Mouse (Mus musculus) gastrocnemius, adult 18-20 months (tissue): ENCODE measurements around the gene Mmp28. TPM values are rescaled to one million over a fixed set of nuclear protein-coding genes. Genes with fewer than 3 reads are reported as not detected.

Experiments
- DNase-seq: peaks from one replicate; pipeline ENCODE4 v3.0.0; 2021; ENCODE audit warnings: low spot score
- long read RNA-seq, 2 experiments: library from polyadenylated mRNA; stranded (forward); transcript quantifications; one replicate each; pipeline ENCODE4 v2.0.0; 2021
- total RNA-seq, 2 experiments: library from RNA; stranded (reverse); gene quantifications; 2 replicates each; pipeline ENCODE4 v1.2.3; 2021

The Mmp28 gene
- total RNA-seq = 1 to 10 TPM; 1.4 TPM
- long read RNA-seq, experiment 1 = 0 reads
- long read RNA-seq, experiment 2 = 0 reads

DNA sequence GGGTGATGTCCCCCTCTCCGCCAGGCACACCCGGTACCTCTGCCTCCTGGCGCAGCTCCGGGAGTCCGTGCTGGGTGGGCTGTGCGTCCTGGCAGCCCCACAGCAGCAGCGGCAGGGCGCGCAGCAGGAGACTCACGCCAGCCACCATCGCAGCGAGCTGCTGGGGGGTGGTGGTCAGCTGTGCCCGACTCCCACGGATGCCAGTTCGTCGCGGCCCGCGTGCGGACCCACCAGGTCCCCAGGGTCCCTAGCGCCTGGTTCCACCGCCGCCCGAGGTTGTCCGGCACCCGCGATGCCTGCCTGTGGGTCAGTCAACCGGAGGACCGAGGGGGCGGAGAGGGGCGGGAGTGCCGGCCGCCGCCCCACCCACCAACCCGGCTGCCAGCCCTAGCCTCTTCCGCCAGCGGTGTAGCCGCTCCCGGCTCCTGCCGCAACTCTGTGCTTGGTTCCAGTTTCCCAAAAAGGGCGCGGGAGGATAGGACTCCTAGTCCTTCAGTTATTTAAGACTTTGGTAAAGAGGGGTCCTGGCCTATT is at the start of gene Mmp28:
Gene Mmp28 (minus strand): TSS at position 361 of the 534 bp plus-strand sequence.
- peak; percentile 51 for DNase-seq

DNA sequence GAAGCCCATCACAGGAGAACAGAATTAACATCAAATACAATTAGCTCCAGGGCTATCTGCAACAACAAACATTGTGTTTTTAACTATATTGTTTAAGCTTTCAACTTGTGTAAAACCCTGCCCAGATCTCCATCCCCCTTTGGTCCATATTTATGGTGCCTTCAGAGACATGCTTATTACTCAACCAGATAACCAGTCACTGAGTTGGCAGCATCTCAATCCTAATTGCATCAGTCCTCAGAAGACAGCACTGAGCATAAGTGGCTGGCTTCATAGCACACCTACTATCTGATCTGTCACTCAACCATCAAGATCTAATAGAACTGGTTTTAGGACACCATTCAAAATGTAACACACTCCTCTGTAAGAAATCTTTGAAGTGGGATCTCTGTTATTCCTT is 46.6 kb upstream of the Mmp28 start:
- no peak for DNase-seq

GRCm38 (mm10) chr11:83504308-83504707 is 41.4 kb upstream of the Mmp28 start:
- no peak for DNase-seq

GRCm38 (mm10) chr11:83495571-83495970 is 32.7 kb upstream of the Mmp28 start:
- no peak for DNase-seq

DNA sequence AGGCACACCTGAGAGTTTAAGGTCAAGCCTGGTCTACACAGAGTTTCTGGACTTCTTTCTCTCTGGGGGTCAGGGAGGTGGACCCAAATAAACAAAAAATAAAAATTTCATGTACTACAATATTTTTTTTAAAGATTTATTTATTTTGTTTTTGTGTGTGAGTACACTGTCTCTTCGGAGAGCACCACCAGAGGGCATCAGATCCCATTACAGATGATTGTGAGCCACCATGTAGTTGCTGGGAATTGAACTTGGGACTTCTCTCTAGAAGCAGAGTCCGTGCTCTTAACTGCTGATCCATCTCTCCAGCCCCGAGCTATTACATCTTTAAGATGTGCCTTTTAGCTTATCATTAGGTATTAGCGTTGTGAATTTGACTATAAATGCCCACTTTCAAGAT is 28.6 kb upstream of the Mmp28 start:
- DNase-seq = no peak

- no peak for DNase-seq
Observed at GRCm38 (mm10) chr11:83473235-83474016, 10.6 kb upstream of the Mmp28 start.

DNA sequence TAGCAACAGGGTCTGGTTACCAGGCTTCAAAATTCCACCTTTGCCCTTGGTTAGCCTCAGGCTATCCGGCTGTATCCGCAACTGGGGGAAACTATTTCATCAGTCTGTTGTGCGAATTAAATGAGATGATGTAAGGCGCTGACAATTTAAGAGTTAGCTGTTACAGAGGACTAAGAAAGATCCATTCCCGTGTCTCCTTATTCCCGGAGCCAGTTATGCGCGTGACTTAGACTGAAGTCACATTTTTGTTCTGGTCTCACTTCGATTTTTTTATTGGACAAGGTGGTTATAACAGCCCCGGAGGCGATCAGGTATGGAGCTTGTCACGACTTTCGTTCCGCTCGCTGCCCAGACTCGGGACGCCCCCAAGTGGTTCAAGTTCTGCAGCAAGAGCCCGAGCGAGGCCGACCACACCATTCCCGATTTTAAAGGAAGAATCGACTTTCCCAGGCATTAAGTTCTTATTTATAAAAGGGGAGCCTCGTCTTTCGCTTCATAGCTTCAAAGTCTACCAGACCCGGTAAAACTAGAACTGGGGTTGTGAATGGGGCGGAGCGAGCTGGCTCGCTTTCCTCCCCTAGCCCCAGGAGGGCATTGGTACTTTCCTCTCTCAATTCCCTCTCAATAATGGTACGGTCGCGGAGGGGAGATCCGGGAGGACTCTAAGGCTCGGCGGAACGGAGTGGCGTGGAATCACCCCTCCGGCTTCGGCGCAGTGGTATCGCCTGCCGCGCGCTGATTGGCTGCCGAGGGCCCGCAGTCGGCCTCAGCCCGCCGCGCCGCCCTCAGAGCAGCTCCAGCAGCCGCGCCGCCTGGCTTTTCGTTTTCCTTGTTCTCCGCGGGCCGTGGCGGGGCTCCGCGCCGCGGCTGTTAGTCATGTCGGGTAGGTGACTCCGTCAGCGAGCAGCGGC is 9.7 kb upstream of the Mmp28 start, which contains the start of gene Taf15:
Gene Taf15 (plus strand): TSS at position 763 of the 911 bp plus-strand sequence.
- peak; percentile 98 for DNase-seq

DNA sequence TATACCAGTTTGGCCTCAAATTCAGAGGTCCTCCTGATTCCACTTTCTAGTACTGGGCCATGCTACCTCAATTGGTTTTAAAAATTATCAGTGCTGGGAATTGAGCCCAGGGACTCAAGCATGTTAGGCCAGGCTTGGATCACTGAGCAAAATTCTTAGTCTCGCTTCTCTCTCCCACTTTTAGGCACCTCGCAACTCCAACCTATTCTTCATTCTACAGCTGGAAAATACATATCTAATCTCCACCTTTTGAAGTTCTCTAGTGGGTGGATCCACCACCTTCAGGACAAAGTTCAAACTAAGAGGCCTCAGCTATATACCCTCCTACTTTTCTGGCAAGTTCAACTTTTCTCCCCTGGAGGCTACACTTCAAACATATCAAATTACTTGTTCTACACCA is 8.9 kb upstream of the Mmp28 start:
- DNase-seq = no peak

GRCm38 (mm10) chr11:83468765-83469164 is 5.9 kb upstream of the Mmp28 start:
- no peak for DNase-seq

GRCm38 (mm10) chr11:83467120-83467652 is 4.3 kb upstream of the Mmp28 start:
- DNase-seq = peak; percentile 55

DNA sequence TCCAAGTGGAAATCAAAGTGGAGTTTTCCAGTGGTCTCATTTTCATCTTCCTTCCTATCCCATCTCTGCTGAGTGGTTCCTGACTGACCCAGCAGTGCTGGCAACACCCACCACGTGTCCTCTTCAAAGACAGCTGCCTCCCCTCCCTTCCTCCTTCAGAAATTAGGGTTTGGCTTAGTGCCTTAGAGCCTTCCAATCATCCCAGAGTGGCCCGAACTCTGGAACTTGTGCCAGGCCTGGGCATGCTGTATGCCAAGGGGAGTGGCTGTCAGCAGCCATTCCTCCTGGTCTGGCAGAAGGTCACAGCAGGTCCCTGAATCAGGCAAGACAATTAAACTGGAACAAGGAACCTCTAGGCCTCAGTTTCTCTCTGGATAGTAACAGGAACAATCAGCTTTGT is 3.1 kb upstream of the Mmp28 start:
- DNase-seq = no peak

GRCm38 (mm10) chr11:83461462-83462027 is 1.3 kb downstream of the Mmp28 start:
- DNase-seq = no peak

DNA sequence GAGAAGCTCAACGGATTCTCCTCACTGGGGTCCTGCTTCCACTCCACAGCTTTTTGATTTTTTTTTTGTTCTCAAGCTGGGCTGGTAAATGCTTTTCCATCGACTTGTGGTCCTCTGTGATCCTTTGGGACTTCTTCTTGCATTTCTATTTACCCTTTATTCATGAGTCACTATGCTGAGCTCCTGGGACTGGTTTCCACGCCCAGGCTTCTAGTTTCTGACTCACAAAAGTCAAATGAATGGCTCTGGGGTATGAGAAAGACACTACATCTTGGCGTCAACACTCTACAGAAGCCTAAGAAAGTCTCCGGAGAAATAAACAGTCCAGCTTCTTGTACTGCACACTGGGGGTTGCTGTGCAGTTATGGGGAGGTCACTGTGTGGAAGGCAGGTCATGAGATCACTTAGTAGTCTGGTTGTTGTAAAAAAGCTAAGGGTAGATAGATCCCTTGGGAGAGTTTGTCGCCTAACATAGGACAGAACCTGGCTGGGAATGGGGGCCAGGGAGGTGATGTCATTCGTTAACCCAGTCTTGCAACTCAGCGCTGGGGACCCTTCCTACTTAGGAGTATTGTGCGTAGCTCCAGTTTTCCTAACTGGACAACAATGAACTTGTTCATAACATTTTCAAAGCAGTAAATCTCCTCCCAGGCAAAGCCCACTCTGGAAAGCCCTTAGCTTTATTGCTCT is 4.8 kb downstream of the Mmp28 start:
- DNase-seq = peak; percentile 44

DNA sequence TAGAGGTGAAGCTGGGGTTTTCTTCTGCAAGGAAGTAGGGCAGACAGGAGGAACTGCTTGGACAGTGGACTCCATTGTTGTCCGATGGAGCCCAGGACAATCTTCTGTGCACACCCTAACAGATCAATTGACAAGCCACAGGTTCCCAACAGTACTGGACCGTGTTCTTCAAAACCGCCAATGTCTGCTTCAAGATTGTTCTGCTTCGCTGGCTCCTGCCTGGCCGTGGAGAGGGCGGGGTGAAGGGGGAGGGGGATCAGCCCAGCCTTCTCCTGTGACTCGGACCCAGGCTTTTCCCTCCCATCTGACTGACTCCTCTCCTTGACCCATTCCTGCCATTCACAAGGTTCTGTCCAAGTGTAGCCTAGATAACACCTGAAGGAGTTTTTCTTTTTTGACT is 5.6 kb downstream of the Mmp28 start:
- no peak for DNase-seq

DNA sequence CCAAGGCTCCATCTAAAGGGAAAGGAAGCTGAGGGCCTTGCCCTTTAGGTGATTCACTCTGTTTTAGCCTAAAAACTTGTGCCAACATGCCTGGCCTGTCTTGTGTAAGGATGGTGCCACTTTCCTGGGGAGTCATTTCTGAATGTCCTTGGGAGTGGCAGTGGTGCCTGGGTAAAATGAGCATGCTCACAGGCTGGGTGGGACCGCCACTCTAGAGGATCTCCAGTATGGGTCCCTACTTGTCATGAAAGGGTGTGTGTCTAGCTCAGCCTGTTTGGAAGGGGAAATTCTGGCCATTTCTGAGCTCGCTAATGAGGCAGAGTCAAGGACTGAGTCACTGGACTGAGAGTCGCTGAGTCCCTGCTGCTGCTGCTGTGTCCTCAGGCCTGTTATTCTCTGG is 7.3 kb downstream of the Mmp28 start:
- no peak for DNase-seq

DNA sequence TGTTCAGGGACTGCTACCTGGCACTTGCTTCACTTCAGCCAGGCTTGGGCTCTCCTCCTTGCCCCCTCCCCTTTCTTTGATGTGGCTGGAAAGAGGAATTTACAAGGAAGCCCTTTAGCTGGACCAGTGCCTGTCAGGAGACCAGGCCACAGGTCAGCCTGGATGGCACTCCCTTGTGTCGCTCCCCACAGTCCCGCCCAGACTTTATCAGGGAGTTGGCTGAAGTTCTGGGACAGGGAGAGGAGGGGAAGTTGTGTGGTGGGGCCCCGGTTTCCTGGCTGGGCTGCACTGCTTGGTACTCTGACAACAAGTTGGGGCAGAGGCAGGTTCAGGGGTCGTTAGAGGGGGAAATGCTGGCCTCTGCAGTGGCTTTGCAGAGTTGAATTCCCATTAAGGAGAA is 8.3 kb downstream of the Mmp28 start:
- no peak for DNase-seq

DNA sequence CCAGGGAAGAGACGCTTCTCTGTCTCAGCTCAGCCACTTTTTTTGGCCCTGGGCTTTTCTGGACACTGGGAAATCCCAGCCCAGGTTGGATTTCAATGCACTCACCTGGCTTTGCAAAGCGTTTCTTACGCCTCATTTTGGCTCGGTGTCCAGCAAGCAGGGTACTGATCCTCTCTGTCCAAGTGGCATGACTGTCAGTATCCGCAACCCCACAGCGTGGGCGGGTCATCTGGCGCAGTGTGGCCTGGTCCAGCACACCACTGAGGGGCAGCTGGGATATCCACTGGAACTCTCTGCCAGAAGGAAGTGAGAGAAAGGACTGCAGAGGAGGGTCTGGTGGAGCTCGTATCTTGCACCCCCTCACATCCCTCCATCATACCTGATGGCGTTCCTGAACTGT is 11.6 kb downstream of the Mmp28 start:
- no peak for DNase-seq

- no peak for DNase-seq
Observed at GRCm38 (mm10) chr11:83450550-83450949, 12.3 kb downstream of the Mmp28 start.

DNA sequence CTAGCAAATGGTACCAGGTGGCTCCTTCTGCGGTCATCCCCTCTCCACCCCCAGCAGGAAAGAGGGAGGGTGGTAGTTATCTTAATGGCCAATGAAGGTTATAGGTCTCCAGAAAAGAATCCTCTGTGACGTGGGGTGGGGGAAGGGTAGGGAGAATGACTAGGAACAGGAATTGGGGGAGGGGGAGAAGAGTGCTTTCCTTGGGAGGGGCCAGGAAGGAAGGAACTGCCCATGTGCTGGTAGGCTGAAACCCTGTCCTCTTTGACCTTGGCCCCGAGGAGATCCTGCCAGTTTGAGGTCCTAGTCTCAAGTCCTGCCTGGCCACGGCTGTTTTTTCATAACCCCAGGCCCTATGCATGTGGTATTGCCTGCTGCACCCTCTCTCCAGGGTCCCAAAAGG is 13.6 kb downstream of the Mmp28 start:
- no peak for DNase-seq

DNA sequence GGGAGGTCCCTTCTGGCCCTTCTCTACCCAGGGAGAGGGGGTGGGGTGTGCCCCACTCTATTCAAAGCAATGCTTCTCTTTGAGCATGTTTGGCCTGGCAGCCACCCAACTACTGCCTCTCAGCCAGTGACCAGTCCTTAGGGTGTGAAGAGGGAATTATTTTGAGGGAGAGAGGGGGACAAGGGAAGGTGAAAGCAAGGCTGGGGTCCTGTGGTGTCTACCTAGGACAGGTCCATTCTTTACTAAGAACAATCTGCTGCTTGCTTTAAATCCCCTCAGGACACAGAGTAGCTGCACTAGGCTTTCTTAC is 14.0 kb downstream of the Mmp28 start:
- DNase-seq = no peak
